Mouse (Mus musculus) thymus, adult 2 months (tissue): ENCODE results near the gene Fcgr3.

Source experiments
- CTCF ChIP-seq: fragments of 200-500 bp; IDR thresholded peaks from 2 replicates; pipeline ENCODE4 v1.5.1; 2012; ENCODE audit warnings: mild to moderate bottlenecking, control low read depth, low read length, moderate library complexity, borderline replicate concordance; ENCODE audit not compliant: control insufficient read depth, poor library complexity, insufficient read depth; ENCODE audit errors: extremely low read depth
- POLR2A ChIP-seq: fragments of 200-500 bp; IDR thresholded peaks from 2 replicates; pipeline ENCODE4 v1.6.1; 2012; ENCODE audit warnings: mild to moderate bottlenecking, low read length, control low read depth, moderate library complexity; ENCODE audit not compliant: control insufficient read depth, poor library complexity, insufficient read depth; ENCODE audit errors: extremely low read depth

DNA sequence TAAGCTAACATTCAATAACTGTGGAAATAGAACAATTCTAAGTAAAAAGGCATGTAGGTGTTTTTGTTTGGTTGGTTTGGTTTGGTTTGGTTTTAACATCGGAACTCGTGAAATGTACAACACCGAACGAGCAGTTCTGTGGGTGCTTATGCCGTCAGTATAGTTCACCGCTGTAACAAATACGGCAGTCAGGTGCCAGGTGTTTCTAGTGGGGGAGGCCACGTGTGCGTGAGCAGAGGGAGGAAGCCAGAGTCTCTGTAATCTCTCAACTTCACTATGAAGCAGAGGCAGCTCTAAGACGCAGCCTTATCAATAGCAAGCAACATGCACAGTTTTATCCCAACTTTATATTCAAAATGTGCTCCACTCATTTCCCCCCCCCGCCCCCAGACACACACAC lies 29.1 kb downstream of the Fcgr3 start:
- TF ChIP-seq CTCF (no peak), POLR2A (no peak)
